Mouse (Mus musculus) MEL (cell line): Measurements from ENCODE around the gene Tpcn1.

Experiments used
- CTCF ChIP-seq, 3 experiments: IDR thresholded peaks in 2 of 3; conservative IDR thresholded peaks in 1 of 3; 2 replicates each; pipeline ENCODE4 v1.5.1; 2011 to 2012; ENCODE audit warnings: low read length in 3 of 3, low read depth in 2 of 3, mild to moderate bottlenecking in 2 of 3, improper control_type of control experiment in 1 of 3, inconsistent platforms in 1 of 3, mixed read lengths in 1 of 3, moderate library complexity in 1 of 3; ENCODE audit not compliant: control insufficient read depth in 1 of 3, insufficient read depth in 1 of 3, poor library complexity in 1 of 3, severe bottlenecking in 1 of 3
- ELF1 ChIP-seq: IDR thresholded peaks from 2 replicates; pipeline ENCODE4 v1.6.1; 2014; ENCODE audit warnings: low read depth, mild to moderate bottlenecking, inconsistent platforms, low read length, improper control_type of control experiment, moderate library complexity
- POLR2AphosphoS2 ChIP-seq: IDR thresholded peaks from 2 replicates; pipeline ENCODE4 v1.6.1; 2011; ENCODE audit warnings: low read length, improper control_type of control experiment
- RCOR1 ChIP-seq: IDR thresholded peaks from 2 replicates; pipeline ENCODE4 v1.6.1; 2012; ENCODE audit warnings: low read depth, mild to moderate bottlenecking, inconsistent platforms, low read length, improper control_type of control experiment
- USF2 ChIP-seq, 2 experiments: IDR thresholded peaks; 2 replicates each; pipeline ENCODE4 v1.6.1; 2011 to 2012; ENCODE audit warnings: improper control_type of control experiment in 2 of 2, low read length in 2 of 2, borderline replicate concordance in 1 of 2, inconsistent platforms in 1 of 2, low read depth in 1 of 2, mild to moderate bottlenecking in 1 of 2; ENCODE audit not compliant: insufficient read depth in 1 of 2
- ZKSCAN1 ChIP-seq: IDR thresholded peaks from 2 replicates; pipeline ENCODE4 v1.6.1; 2012; ENCODE audit warnings: low read depth, mild to moderate bottlenecking, inconsistent platforms, low read length, improper control_type of control experiment, moderate library complexity

GRCm38 (mm10) chr5:120577935-120578441 is 10.5 kb downstream of the Tpcn1 start:
- TF ChIP-seq POLR2AphosphoS2 (no peak), CTCF (IDR thresholded peaks at IDR 0.05 in 2 of 3, conservative IDR thresholded peaks at IDR 0.05 in 1 of 3; ENCODE audit: control insufficient read depth in 1 of 3, insufficient read depth in 1 of 3, low read depth in 2 of 3, low read length in 3 of 3, poor library complexity in 1 of 3, severe bottlenecking in 1 of 3) (peak; percentile 23 to 63 (median 63); a peak in 5 of 6 replicates), ZKSCAN1 (no peak), RCOR1 (0 out of 2 replicates have a peak, but pooled peaks have one; percentile 39), USF2 (IDR thresholded peaks at IDR 0.05; ENCODE audit: borderline replicate concordance in 1 of 2, insufficient read depth in 1 of 2, low read depth in 1 of 2, low read length in 2 of 2) (no peak), ELF1 (no peak)
